Mouse (Mus musculus): ENCODE measurements around the gene Cyp2d11.
A peak's percentile ranks its signal among the peaks of the same experiment; 100 is the strongest.

The Cyp2d11 gene

GRCm38 (mm10) chr15:82351480-82351879, 42.3 kb downstream of the Cyp2d11 start:
- DNase-seq (ENCODE audit: extremely low spot score): no peak

DNA sequence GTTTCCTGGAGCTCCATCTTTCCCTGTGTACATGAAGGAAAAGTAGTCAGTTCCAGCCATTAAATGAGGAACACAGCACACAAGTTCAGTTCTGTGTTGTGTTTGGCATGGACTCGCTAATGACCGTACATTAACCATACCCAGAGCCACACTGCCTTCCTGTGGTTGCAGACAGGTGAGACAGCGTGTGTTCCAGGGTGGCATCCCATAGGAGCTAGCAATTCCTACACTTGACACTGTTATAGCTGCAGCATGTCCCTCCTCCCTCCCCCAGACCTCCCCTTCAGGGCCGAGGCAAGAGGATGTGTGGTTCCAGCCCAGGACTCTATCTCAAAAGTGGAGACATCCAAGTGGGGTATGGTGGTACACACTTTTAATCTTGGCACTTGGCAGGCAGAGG, 43.5 kb downstream of the Cyp2d11 start:
- no peak for DNase-seq (ENCODE audit: extremely low spot score)

- no peak for DNase-seq (ENCODE audit: extremely low spot score)
Measured at GRCm38 (mm10) chr15:82348999-82349341, 44.9 kb downstream of the Cyp2d11 start.

DNA sequence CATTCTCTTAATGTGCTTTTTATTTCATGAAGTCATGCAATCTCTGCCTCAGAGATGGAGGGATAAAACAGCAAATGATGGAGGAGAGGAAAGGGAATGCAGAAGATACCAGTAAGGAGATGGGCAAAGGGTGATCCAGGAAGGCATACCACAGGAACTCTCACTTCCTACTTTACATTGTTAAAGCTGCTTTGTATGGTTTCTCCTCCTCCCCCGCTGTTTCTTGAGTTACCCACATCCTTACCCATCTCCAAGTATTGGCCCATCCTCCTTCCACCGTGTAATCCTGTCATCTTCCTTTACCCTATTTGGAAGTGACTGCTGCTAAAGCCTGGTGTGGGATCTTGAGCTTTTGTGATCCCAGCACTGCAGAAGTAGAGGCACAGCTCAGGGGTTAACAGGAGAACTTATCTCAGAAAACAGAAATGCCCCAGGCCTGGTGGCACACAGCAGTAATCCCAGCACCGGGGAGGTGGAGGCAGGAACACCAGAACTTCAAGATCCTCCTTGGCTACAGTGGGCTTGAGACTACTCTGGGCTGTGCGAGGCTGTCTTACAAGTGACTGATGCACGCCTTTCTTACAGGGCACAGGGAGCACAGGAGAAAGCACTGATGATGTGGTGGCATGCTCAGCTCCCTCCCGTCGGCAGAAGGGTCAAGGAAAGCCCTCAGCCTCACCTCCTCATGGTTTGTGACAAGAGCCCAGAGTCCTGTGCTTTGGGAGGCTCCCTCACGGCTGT, 45.4 kb downstream of the Cyp2d11 start:
- no peak for DNase-seq (ENCODE audit: extremely low spot score)

GRCm38 (mm10) chr15:82347852-82348251, 46.0 kb downstream of the Cyp2d11 start:
- no peak for DNase-seq (ENCODE audit: extremely low spot score)

GRCm38 (mm10) chr15:82347303-82347676, 46.5 kb downstream of the Cyp2d11 start:
- no peak for DNase-seq (ENCODE audit: extremely low spot score)

DNA sequence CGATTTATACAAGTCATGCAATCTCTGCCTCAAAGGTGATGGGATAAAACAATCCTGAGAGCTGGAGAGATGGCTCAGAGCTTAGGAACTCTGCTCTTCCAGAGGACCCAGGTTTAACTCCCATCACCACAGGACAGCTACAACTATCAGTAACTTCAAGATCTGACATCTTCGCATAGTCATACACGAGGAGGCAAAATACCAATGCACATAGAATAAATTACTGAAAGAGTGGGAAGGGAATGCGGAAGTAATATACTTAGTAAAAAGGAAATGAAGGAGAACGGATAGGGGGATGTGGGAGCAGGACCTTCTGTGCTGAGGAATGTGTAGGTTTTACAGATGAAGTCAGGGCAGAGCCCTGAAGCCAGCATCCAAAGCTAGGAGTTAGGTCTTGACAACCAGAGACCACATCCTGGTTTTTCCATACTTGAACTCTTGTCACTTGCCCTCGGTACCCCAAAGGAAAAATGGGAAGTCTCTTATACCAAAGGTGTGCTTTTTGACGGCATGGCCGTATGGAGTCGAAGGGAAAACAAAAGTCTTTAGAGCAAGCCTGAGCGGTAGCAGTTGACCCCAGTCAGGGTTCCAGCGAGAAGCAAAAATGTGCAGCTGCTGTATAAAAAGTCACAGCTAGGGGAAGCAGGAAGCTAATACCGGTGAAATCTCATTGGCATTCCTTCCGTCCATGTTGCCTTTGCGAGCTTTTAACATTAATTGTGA, 47.1 kb downstream of the Cyp2d11 start:
- DNase-seq (ENCODE audit: extremely low spot score): no peak

- peak; percentile 99 for DNase-seq (ENCODE audit: extremely low spot score)
Measured at GRCm38 (mm10) chr15:82345820-82346470, 47.9 kb downstream of the Cyp2d11 start.

- DNase-seq (ENCODE audit: extremely low spot score): no peak
Measured at GRCm38 (mm10) chr15:82344971-82345370, 48.9 kb downstream of the Cyp2d11 start.

DNA sequence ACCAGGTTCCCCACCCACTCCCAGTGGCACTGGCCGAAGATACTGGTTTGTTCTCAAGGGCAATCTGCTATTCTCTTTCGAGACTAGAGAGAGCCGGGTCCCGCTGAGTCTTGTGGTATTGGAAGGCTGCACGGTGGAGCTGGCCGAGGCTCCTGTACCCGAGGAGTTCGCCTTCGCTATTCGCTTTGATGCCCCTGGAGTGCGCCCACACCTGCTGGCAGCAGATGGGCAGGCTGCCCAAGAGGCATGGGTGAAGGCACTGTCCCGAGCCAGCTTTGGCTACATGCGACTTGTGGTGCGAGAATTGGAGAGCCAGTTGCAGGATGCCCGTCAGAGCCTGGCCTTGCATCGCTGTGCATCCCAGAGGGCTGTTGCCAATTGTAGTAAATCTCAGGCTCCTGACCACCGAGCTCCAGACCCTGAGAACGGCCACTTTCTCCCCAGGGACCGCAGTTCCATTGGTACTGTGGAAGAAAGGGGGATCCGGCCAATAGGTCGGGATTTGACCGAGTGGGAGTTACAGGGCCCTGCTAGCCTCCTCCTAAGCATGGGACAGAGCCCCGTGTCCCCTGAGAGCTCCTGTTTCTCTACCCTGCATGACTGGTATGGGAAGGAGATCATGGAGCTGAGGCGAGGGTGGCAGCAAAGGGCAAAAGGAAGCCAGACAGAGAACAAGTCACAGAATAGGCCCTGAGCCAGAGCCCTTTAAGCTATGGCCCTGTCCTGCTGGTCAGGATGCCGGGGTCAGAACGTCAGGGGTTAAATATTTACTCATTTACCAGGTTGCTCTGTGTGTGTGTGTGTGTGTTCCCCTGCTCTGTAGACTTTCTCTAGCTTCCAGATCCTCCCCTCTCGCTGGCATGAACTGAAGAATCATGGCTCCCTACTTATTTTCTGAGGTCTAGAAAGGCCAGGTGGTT, 50.2 kb downstream of the Cyp2d11 start:
- no peak for DNase-seq (ENCODE audit: extremely low spot score)

DNA sequence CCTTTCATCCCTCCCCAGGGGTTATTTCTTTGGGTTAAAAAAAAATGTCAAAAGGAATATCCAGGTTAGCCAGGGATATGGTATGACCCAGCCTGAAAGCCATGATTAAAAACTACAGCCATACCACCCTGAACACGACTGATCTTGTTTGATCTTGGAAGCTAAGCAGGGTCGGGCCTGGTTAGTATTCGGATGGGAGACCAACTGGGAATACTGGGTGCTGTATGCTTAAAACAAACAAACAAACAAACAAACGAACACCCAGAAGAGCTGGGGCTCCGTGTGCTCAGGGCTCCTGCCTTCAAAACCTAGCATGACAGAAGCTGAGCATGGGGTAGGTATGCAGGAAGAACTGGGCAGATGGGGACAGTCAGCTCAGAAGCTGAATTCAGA, 51.3 kb downstream of the Cyp2d11 start:
- no peak for DNase-seq (ENCODE audit: extremely low spot score)

DNA sequence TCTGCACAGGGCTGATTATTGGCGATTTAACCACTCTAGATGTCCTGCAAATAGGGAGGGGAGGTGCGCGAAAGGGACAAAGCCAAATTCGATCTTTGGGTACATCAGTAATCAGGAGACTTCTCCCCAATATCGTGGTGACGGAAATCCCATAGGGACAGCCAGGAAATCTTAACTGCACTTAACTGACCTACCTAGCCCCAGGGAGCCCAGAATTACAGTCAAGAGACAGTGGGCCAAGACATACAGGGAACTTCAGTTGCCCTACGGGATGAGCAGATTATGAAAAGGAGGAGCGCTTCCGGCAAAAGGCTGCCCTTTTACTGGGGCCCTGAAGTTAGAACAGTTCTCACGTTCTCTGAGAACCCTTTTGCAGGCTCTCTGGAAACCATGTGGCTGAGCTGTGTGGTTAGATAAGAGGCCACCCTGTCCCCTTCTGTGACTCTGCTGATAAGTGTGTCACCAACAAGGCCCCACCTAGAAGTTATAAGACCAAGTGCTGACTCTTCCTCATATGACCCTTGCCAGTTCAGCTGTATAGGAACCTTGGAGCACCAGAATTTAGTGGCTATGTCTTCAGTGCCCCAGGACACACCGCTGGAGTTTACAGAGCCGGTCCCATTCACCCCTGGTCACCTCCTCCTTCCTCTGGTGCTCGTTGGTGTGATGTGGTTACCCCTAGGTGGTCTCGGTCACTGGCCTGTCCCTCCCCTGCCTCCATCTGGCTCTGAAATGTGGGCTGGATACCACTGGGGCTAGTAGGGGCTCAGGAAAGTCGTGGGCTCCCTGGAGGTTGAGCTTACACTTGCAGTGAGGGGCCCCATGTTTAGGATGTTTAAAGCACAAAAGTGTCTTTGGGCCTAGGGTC, 51.9 kb downstream of the Cyp2d11 start:
- no peak for DNase-seq (ENCODE audit: extremely low spot score)

DNA sequence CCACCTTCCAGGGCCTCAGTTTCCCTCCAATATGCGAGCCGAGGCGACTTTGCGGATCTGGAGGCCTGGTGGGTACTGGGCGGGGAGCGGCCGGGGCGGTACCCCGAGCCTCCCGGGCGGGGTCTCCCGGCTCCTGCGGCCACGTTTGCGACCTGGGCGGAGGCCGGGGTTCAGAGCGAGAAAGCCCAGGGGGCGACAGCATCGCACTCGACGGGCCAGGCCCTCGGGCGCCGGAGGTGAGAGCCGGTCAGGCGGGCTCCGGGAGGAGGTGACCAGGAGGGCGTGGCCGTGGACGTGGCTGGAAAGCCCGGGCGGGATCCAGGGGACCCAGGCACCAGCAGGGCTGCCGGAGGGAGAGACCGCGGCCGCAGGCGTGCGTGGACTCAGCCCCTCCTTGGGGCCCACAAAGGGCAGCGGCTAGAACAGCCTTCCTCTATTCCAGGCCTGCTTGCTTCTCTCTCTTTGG, 52.8 kb downstream of the Cyp2d11 start:
- peak; percentile 55 for DNase-seq (ENCODE audit: extremely low spot score)

- DNase-seq (ENCODE audit: extremely low spot score): no peak
Measured at GRCm38 (mm10) chr15:82340414-82341035, 53.3 kb downstream of the Cyp2d11 start.

GRCm38 (mm10) chr15:82339634-82340254, 54.1 kb downstream of the Cyp2d11 start:
- DNase-seq (ENCODE audit: extremely low spot score): no peak

Measured in embryo, embryonic 9.5 days (tissue).